Mouse (Mus musculus) olfactory bulb, adult 2 months (tissue): Measurements from ENCODE around the gene Slfn14. TPM values are rescaled to one million over a fixed set of nuclear protein-coding genes. Genes with fewer than 3 reads are reported as not detected.
"Not testable (repeated sequence)": the region's sequence is repeated elsewhere in the genome, so short reads cannot be mapped to it uniquely, and the experiment has no call there.

Experiments
- H3K27ac ChIP-seq: fragments of 200-500 bp; 2 replicates; pipeline ENCODE4 v1.5.1; 2012; ENCODE audit warnings: low read depth, low read length; ENCODE audit not compliant: insufficient read depth
- H3K4me1 ChIP-seq: fragments of 200-500 bp; 2 replicates; pipeline ENCODE4 v1.6.1; 2012; ENCODE audit warnings: low read length; ENCODE audit not compliant: control insufficient read depth, insufficient read depth
- H3K4me3 ChIP-seq: fragments of 200-500 bp; 2 replicates; pipeline ENCODE4 v1.5.1; 2012; ENCODE audit warnings: mild to moderate bottlenecking, low read depth, low read length, moderate library complexity; ENCODE audit not compliant: insufficient read depth
- CTCF ChIP-seq: fragments of 200-500 bp; IDR thresholded peaks from 2 replicates; pipeline ENCODE4 v1.5.1; 2012; ENCODE audit warnings: low read depth, mild to moderate bottlenecking, low read length, moderate library complexity; ENCODE audit not compliant: insufficient read depth
- POLR2A ChIP-seq: fragments of 200-500 bp; IDR thresholded peaks from 2 replicates; pipeline ENCODE4 v1.6.1; 2012; ENCODE audit warnings: mild to moderate bottlenecking, low read depth, low read length, moderate library complexity; ENCODE audit not compliant: insufficient read depth
- WGBS: fragments of 180-500 bp; shearing (Covaris S2); methylation state at CpG from one replicate; pipeline ENCODE4 v1.1.7; 2018; 5-methylcytosine and 5-hydroxymethylcytosine counted together
- polyA plus RNA-seq: library from polyadenylated mRNA; stranded (reverse); fragments of >200 nt; gene quantifications from 2 replicates; pipeline ENCODE4 v1.2.4, GENCODE M21; 2012; ENCODE audit warnings: low replicate concordance; ENCODE audit not compliant: missing spikeins, insufficient read depth, insufficient read length

Gene Slfn14
- not detected in 2 replicates for polyA plus RNA-seq

GRCm38 (mm10) chr11:83286566-83286965 is at the start of gene Slfn14:
Slfn14 (minus strand) TSS chr11:83286726.
- Histone ChIP-seq H3K4me3 (no peak within 1 kb of the TSS), H3K27ac (no peak within 1 kb of the TSS), H3K4me1 (no peaks in the 10 kb centered on the region)
- no peak for TF ChIP-seq POLR2A
- TF ChIP-seq CTCF, result no peak
- 72% methylated on average over 1 of the region's 1 CpGs for WGBS

- TF ChIP-seq CTCF (no peak), POLR2A (no peak)
- H3K4me1 ChIP-seq, result no peaks in the 10 kb centered on the region
- 75% methylated on average over 7 of the region's 7 CpGs for WGBS
- no peak overlapping the region for H3K4me3 ChIP-seq
- no peak overlapping the region for H3K27ac ChIP-seq
Observed at GRCm38 (mm10) chr11:83335826-83336225, 49.3 kb upstream of the Slfn14 start.

- Histone ChIP-seq H3K4me3 (no peak overlapping the region), H3K27ac (no peak overlapping the region), H3K4me1 (peaks cover 2% of the 10 kb centered on the region; the same call in 1 of the 2 replicates)
- WGBS, result 51% methylated on average over 3 of the region's 3 CpGs
- TF ChIP-seq CTCF, result no peak
- TF ChIP-seq POLR2A, result no peak
Observed at GRCm38 (mm10) chr11:83327427-83327826, 40.9 kb upstream of the Slfn14 start.

GRCm38 (mm10) chr11:83326692-83327091 is 40.2 kb upstream of the Slfn14 start:
- H3K4me3 ChIP-seq, H3K4me1 ChIP-seq, H3K27ac ChIP-seq: not testable (repeated sequence)
- 84% methylated on average over 3 of the region's 3 CpGs for WGBS

- WGBS, result 55% methylated on average over 4 of the region's 4 CpGs
- H3K4me1 ChIP-seq, result no peaks in the 10 kb centered on the region
- no peak overlapping the region for H3K27ac ChIP-seq
- H3K4me3 ChIP-seq, result no peak overlapping the region
- TF ChIP-seq POLR2A (no peak), CTCF (no peak)
Observed at GRCm38 (mm10) chr11:83319048-83319447, 32.5 kb upstream of the Slfn14 start.

GRCm38 (mm10) chr11:83312471-83312870 is 25.9 kb upstream of the Slfn14 start:
- no peak for TF ChIP-seq POLR2A
- Histone ChIP-seq H3K4me1 (0 out of 2 replicates have a peak, but pooled peaks cover 2% of the 10 kb centered on the region), H3K4me3 (no peak overlapping the region), H3K27ac (no peak overlapping the region)
- WGBS, result 28% methylated on average over 5 of the region's 5 CpGs

GRCm38 (mm10) chr11:83306700-83307253 is 20.3 kb upstream of the Slfn14 start:
- peaks cover 5% of the 10 kb centered on the region; the same call in 1 of the 2 replicates for H3K4me1 ChIP-seq
- no peak overlapping the region for H3K27ac ChIP-seq
- 82% methylated on average over 4 of the region's 4 CpGs for WGBS
- H3K4me3 ChIP-seq, result no peak overlapping the region
- TF ChIP-seq POLR2A (no peak), CTCF (no peak)

- Histone ChIP-seq H3K4me3 (no peak overlapping the region), H3K4me1 (peaks cover 7% of the 10 kb centered on the region; the same call in 1 of the 2 replicates), H3K27ac (no peak overlapping the region)
- TF ChIP-seq CTCF, result no peak
- TF ChIP-seq POLR2A, result no peak
- 58% methylated on average over 2 of the region's 2 CpGs for WGBS
Observed at GRCm38 (mm10) chr11:83304485-83304884, 18.0 kb upstream of the Slfn14 start.

- TF ChIP-seq POLR2A (no peak), CTCF (no peak)
- peaks cover 7% of the 10 kb centered on the region; the same call in 1 of the 2 replicates for H3K4me1 ChIP-seq
- H3K27ac ChIP-seq, result no peak overlapping the region
- WGBS, result 34% methylated on average over 5 of the region's 5 CpGs
- H3K4me3 ChIP-seq, result peak overlapping the region; percentile 21
Observed at GRCm38 (mm10) chr11:83303751-83304150, 17.2 kb upstream of the Slfn14 start.

GRCm38 (mm10) chr11:83302526-83303251 is 16.2 kb upstream of the Slfn14 start, which contains the start of gene Pex12:
Pex12 (minus strand) TSS chr11:83302586.
- TF ChIP-seq POLR2A, result peak; percentile 61
- no peak for TF ChIP-seq CTCF
- Histone ChIP-seq H3K4me3 (peak within 1 kb of the TSS; percentile 77), H3K4me1 (peaks cover 7% of the 10 kb centered on the region; the same call in 1 of the 2 replicates), H3K27ac (peak within 1 kb of the TSS; percentile 78)
- WGBS, result under 1% methylated on average over 51 of the region's 51 CpGs
